Mouse (Mus musculus) stomach, postnatal 0 days (tissue): ENCODE measurements around the gene Prkab2. TPM values are rescaled to one million over a fixed set of nuclear protein-coding genes. Genes with fewer than 3 reads are reported as not detected.

Experiments
- ATAC-seq: fragments of 200-750 bp; cut with Nextera tagmentation; 2 replicates; pipeline ENCODE4 v1.8.0; 2017; ENCODE audit not compliant: low FRiP score, low TSS enrichment
- DNase-seq: peaks from one replicate; pipeline ENCODE4 v3.0.0-alpha.2; 2016; ENCODE audit warnings: low spot score
- H3K27ac ChIP-seq: fragments of 300-500 bp; sonication (generic); replicated peaks from 2 replicates; pipeline ENCODE4 v1.5.1; 2014; ENCODE audit warnings: mild to moderate bottlenecking, control low read depth
- H3K27me3 ChIP-seq: fragments of 300-500 bp; sonication (generic); 2 replicates; pipeline ENCODE4 v1.6.1; 2014; ENCODE audit warnings: low read length; ENCODE audit not compliant: control insufficient read depth, insufficient read depth
- H3K36me3 ChIP-seq: fragments of 300-500 bp; sonication (generic); 2 replicates; pipeline ENCODE4 v1.6.1; 2014; ENCODE audit warnings: low read length, mixed read lengths; ENCODE audit not compliant: control insufficient read depth, insufficient read depth
- H3K4me1 ChIP-seq: fragments of 300-500 bp; sonication (generic); replicated peaks from 2 replicates; pipeline ENCODE4 v1.6.1; 2014; ENCODE audit warnings: antibody characterized with exemption; ENCODE audit not compliant: control insufficient read depth, insufficient read depth
- H3K4me2 ChIP-seq: fragments of 300-500 bp; sonication (generic); replicated peaks from 2 replicates; pipeline ENCODE4 v1.6.1; 2014; ENCODE audit warnings: low read depth, mild to moderate bottlenecking, control low read depth, moderate library complexity
- H3K4me3 ChIP-seq: fragments of 300-500 bp; sonication (generic); 2 replicates; pipeline ENCODE4 v1.5.1; 2014; ENCODE audit warnings: low read depth, low read length, control low read depth
- H3K9ac ChIP-seq: fragments of 300-500 bp; sonication (generic); 2 replicates; pipeline ENCODE4 v1.6.1; 2014; ENCODE audit warnings: mild to moderate bottlenecking, low read length, control low read depth, mixed read lengths
- H3K9me3 ChIP-seq: fragments of 300-500 bp; sonication (generic); 2 replicates; pipeline ENCODE4 v1.6.1; 2016; ENCODE audit warnings: low read length; ENCODE audit not compliant: control insufficient read depth
- CTCF ChIP-seq: IDR thresholded peaks from 2 replicates; pipeline ENCODE4 v1.5.1; 2016; ENCODE audit warnings: antibody characterized with exemption, low read depth, mild to moderate bottlenecking, moderate library complexity
- EP300 ChIP-seq: optimal IDR thresholded peaks from 2 replicates; pipeline ENCODE3; 2016; ENCODE audit warnings: antibody characterized with exemption
- WGBS: fragments of 180-500 bp; shearing (Covaris S2); extraction: QIAGEN DNeasy Blood & Tissue Kit; methylation state at CpG from one replicate; pipeline ENCODE4 v1.1.7; 2014; 5-methylcytosine and 5-hydroxymethylcytosine counted together
- polyA plus RNA-seq: library from polyadenylated mRNA; unstranded; fragments of >200 nt; fragmentation: Nextera tagmentation; extraction: Ambion mirVana; gene quantifications from 2 replicates; pipeline ENCODE4 v1.2.1, GENCODE M21; 2015

The Prkab2 gene
- polyA plus RNA-seq, 1 experiment from 2014 or later, result 4.8 TPM

DNA sequence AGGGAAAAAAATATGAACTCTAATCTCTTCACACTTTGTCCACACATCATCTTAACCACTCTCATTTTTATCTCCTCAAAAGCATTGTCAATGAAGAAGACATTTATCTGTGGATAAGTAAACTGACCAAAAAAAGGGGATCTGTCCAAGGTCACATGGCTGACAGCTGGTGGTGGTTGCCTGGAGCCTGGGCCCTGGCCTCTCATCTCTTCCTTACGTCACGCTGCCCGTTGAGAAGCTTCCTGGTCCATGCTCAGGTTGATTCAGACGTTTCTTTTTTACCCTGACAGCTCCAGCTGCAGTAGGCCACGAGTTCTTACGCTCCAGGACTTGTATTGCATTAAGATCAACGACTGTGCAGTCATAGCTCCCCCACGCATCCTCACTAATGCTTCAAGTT is 8.2 kb downstream of the Prkab2 start:
- 52% methylated on average over 8 of the region's 8 CpGs for WGBS

DNA sequence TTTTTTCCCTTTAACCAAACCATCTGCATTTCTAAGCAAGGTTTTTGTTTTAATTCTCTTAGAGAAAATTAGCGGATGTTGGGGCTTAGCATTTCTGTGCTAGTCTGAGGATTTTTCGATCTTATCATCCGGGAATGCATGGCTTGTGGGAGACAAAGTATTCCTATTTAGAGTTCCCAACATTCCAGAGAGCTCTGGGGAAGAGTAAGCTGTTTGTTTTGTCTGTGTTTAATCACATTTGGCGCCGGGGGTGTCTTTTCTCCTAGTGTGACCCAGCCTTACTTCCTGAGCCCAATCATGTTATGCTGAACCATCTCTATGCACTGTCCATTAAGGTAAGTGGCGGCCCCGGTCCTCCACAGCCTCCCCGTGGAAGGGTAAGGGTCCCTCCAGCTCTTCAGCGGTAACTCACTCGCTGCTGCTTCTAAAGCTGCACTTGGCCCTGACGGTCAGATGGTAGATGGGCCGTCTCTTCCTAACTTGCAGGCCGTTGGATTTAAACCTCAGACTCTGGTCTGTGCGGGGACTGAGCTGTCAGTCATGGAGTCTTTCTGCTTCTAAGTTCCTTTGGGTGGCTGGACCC is 9.2 kb downstream of the Prkab2 start:
- WGBS, result 66% methylated on average over 14 of the region's 14 CpGs
- ATAC-seq (no peak), DNase-seq (no peak)
- Histone ChIP-seq H3K27me3 (no peaks in the 10 kb centered on the region), H3K4me2 (no peak overlapping the region), H3K9ac (no peak overlapping the region), H3K27ac (no peak overlapping the region), H3K4me1 (no peaks in the 10 kb centered on the region), H3K36me3 (peaks cover 19% of the 10 kb centered on the region; the same call in 1 of the 2 replicates), H3K9me3 (no peaks in the 10 kb centered on the region), H3K4me3 (no peak overlapping the region)
- TF ChIP-seq CTCF, result no peak
- TF ChIP-seq EP300, result no peak

More for the DNA sequence above, 8.2 kb downstream of the Prkab2 start:
- DNase-seq (no peak), ATAC-seq (no peak)
- Histone ChIP-seq H3K9ac (no peak overlapping the region), H3K27me3 (no peaks in the 10 kb centered on the region), H3K4me1 (no peaks in the 10 kb centered on the region), H3K36me3 (peaks cover 15% of the 10 kb centered on the region; the same call in 1 of the 2 replicates), H3K9me3 (no peaks in the 10 kb centered on the region), H3K27ac (no peak overlapping the region), H3K4me3 (no peak overlapping the region), H3K4me2 (no peak overlapping the region)
- TF ChIP-seq CTCF (no peak), EP300 (no peak)

DNA sequence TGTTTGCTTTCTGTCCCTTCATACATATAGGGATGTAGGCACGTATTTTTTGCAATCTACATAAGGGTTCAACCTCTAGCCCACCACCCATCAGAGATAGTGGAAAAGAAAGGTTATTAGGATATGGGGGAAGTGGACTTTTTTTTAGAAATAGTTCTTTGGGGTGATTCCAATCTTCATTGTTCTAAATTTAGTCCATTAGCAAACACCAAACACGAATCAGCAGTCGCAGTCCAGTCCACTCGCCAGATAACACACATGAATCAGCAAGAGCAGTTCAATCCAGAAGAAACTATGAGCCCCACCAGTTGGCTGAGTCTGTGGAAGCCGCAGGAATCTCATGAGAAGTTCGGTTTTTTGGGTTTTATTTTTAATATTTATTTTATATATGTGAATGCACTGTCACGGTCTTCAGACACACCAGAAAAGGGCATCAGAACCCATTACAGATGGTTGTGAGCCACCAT is 16.7 kb downstream of the Prkab2 start, which contains the start of gene Gm17651:
Gene Gm17651, minus strand, starts transcription at position 51 of the 467 bp plus-strand sequence.
- H3K9ac ChIP-seq, result no peak within 1 kb of the TSS
- no peaks in the 10 kb centered on the region for H3K27me3 ChIP-seq
- DNase-seq (no peak), ATAC-seq (no peak)
- H3K36me3 ChIP-seq, result 0 out of 2 replicates have a peak, but pooled peaks cover 6% of the 10 kb centered on the region
- no peaks in the 10 kb centered on the region for H3K4me1 ChIP-seq
- no peak within 1 kb of the TSS for H3K27ac ChIP-seq
- no peaks in the 10 kb centered on the region for H3K9me3 ChIP-seq
- H3K4me3 ChIP-seq, result no peak within 1 kb of the TSS
- no peak within 1 kb of the TSS for H3K4me2 ChIP-seq
- 72% methylated on average over 7 of the region's 7 CpGs for WGBS
- TF ChIP-seq CTCF (no peak), EP300 (no peak)

DNA sequence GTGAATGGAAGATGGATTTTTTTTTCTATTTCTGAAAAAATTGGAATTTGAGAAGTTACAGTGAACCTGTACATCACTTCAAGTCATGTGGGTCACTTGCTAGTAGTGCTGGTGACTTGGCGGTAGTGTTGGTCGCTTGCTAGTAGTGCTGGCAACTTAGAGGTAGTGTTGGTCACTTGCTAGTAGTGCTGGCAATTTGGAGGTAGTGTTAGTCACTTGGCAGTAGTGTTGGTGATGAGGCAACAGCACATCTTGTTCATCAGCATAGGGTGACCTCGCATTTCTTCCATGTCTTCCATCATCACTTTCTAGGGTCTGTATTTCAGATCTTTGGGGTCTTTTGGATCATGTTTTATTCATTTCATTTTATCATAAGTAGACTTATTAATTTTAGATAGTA is 18.1 kb downstream of the Prkab2 start:
- H3K36me3 ChIP-seq, result 0 out of 2 replicates have a peak, but pooled peaks cover 4% of the 10 kb centered on the region
- H3K27ac ChIP-seq, result no peak overlapping the region
- no peak overlapping the region for H3K4me3 ChIP-seq
- H3K9ac ChIP-seq, result no peak overlapping the region
- no peak overlapping the region for H3K4me2 ChIP-seq
- 97% methylated on average over 3 of the region's 3 CpGs for WGBS
- no peaks in the 10 kb centered on the region for H3K27me3 ChIP-seq
- DNase-seq, result no peak
- TF ChIP-seq CTCF (no peak), EP300 (no peak)
- H3K9me3 ChIP-seq, result no peaks in the 10 kb centered on the region
- ATAC-seq, result no peak
- H3K4me1 ChIP-seq, result no peaks in the 10 kb centered on the region

DNA sequence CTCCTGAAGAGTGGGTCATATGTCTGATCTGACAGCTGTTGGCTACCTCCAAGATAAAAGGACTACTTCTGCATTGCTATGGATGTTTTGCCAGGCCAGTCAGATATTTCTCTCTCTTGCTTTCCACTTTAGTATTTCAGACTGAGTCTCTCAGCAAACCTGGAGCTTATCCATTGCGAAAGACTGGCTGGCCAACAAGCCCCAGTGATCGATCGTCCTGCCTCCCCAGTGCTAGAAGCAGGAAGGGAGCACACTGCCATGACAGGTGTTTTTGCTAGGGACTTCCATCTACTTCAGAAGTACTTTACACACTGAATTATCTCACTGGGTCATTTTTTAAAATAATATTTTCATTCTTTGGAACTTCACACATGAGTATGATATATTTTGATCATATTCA is 20.4 kb downstream of the Prkab2 start:
- ATAC-seq (no peak), DNase-seq (no peak)
- TF ChIP-seq CTCF, result no peak
- no peak overlapping the region for H3K9ac ChIP-seq
- 80% methylated on average over 3 of the region's 3 CpGs for WGBS
- no peaks in the 10 kb centered on the region for H3K9me3 ChIP-seq
- no peak overlapping the region for H3K4me3 ChIP-seq
- no peaks in the 10 kb centered on the region for H3K36me3 ChIP-seq
- H3K4me1 ChIP-seq, result peaks cover 4% of the 10 kb centered on the region; the same call in 1 of the 2 replicates
- H3K4me2 ChIP-seq, result no peak overlapping the region
- H3K27me3 ChIP-seq, result no peaks in the 10 kb centered on the region
- no peak overlapping the region for H3K27ac ChIP-seq

DNA sequence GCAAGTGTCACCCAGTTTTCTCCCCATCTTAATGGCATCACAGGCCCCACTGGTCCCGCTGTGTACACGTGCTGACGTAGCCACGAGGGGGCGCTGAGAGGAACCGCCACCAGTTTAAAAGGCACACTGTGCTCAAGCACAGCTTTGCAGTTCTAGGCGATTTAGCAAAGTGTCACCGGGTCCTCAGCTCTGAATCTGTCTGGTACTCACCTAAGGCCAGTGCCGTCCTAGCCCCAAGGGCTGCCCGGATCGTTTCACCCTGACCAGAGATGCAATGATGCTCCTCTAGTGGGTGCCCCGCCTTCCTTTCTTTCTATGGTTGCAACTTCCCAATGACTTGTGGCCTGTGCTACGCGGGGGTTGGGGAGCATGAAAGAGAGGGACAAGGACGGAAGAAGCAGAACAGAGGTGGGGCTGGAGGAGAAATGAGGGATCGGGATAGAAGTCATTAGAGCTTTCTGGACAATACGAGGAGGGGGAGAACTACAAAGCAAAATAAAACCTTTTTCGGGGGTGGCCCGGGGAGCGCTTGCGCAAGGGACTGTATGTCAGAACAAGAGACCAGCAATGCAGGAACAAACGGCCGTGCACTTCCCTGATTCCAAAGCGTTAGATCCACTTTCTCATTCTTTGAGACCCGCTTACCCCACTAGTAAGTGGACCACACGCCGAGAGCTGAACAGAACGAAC is 22.8 kb downstream of the Prkab2 start:
- H3K9me3 ChIP-seq, result no peaks in the 10 kb centered on the region
- WGBS, result 3% methylated on average over 28 of the region's 28 CpGs
- DNase-seq, result peak; percentile 78
- H3K4me3 ChIP-seq, result peak overlapping the region; percentile 39
- H3K27me3 ChIP-seq, result no peaks in the 10 kb centered on the region
- H3K4me2 ChIP-seq, result peak overlapping the region; percentile 75
- no peak overlapping the region for H3K27ac ChIP-seq
- H3K9ac ChIP-seq, result peak overlapping the region; percentile 43
- peaks cover 4% of the 10 kb centered on the region; the same call in 1 of the 2 replicates for H3K4me1 ChIP-seq
- H3K36me3 ChIP-seq, result no peaks in the 10 kb centered on the region
- TF ChIP-seq CTCF, result peak; percentile 87
- no peak for TF ChIP-seq EP300
- peak; percentile 72 for ATAC-seq
